Mouse (Mus musculus): ENCODE results near the gene Prkg1.

DNA sequence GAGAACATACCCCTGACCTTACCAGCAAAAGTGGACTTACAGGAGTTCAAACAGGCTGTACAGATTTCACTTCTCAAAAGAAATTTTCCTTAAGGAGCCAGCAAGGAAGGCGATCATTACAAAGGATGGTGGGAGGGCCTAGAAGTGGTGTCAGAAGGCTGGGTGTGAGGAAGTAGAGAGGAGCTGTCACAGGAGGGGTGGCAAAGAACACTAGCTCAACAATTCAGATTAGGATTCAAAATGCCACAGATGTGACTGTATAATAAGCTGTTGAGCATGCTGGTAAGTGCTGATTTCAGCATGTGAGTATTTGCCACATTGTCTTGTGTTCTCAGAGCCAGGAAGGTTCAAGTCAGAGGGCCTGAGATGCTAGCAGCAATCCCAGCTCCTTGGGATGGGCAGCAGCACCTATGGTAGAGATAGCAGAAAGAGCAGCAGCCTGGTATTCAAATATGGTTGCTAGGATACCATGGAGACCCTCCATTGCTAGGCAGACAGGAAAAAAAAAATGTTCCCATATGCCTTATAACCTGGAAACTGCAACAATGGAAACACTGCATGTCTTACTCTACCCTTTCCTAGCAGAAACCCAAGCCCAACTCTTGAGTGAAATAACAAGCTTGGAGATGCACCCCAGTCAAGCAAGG, 106.0 kb downstream of the Prkg1 start:
- TF ChIP-seq CTCF (IDR thresholded peaks at IDR 0.05; ENCODE audit: borderline replicate concordance, insufficient read depth, low read depth, low read length) (no peak), POLR2A (IDR thresholded peaks at IDR 0.05; ENCODE audit: borderline replicate concordance, insufficient read depth, low read length) (no peak)

Data from cerebellum, adult 2 months (tissue).